Mouse (Mus musculus): ENCODE data around the gene Srrd. TPM values are rescaled to one million over a fixed set of nuclear protein-coding genes. Genes with fewer than 3 reads are reported as not detected.

The Srrd gene
- total and polyA plus RNA-seq, 3 experiments: 22.3 to 31.7 (median 27.1) TPM

GRCm38 (mm10) chr5:112391676-112392323 lies 49.0 kb upstream of the Srrd start:
- in situ Hi-C loops (cut with MboI; ENCODE audit: low pct_ligation_motif_present, low pct_unique_long_range_greater_than_20kb, low sequenced_read_pairs) (no loop called here), dilution Hi-C loops (cut with MboI; ENCODE audit: extremely low pct_ligation_motif_present, extremely low pct_unique_long_range_greater_than_20kb, low sequenced_read_pairs) (no loop called here)

GRCm38 (mm10) chr5:112391002-112391401 lies 48.2 kb upstream of the Srrd start:
- H3K4me3 ChIP-seq (replicated peaks in 1 of 3; ENCODE audit: low read depth in 2 of 3, low read length in 2 of 3, poor library complexity in 1 of 3): no peak overlapping the region
- dilution Hi-C loops (cut with MboI; ENCODE audit: extremely low pct_ligation_motif_present, extremely low pct_unique_long_range_greater_than_20kb, low sequenced_read_pairs): no loop called here
- H3K27me3 ChIP-seq (replicated peaks): peaks cover 44% of the 10 kb centered on the region

More at GRCm38 (mm10) chr5:112391676-112392323, 49.0 kb upstream of the Srrd start:
- TF ChIP-seq ZMIZ1 (IDR thresholded peaks at IDR 0.05; ENCODE audit: low read depth, low read length) (no peak), MYC (IDR thresholded peaks at IDR 0.05; ENCODE audit: low read depth, low read length) (no peak), ZC3H11A (IDR thresholded peaks at IDR 0.05; ENCODE audit: low read depth, low read length) (no peak), RAD21 (IDR thresholded peaks at IDR 0.05; ENCODE audit: low read depth, low read length) (no peak), MAZ (IDR thresholded peaks at IDR 0.05; ENCODE audit: low read depth, low read length) (no peak), MXI1 (IDR thresholded peaks at IDR 0.05; ENCODE audit: low read depth, low read length) (no peak), POLR2AphosphoS2 (IDR thresholded peaks at IDR 0.05; ENCODE audit: low read depth, low read length) (no peak), EP300 (IDR thresholded peaks at IDR 0.05; ENCODE audit: low read length) (no peak), IRF4 (IDR thresholded peaks at IDR 0.05; ENCODE audit: low read depth, low read length) (no peak), POLR2A (IDR thresholded peaks at IDR 0.05; ENCODE audit: low read depth, low read length) (no peak), MAFK (IDR thresholded peaks at IDR 0.05; ENCODE audit: insufficient replicate concordance, low read length) (no peak), ELF1 (IDR thresholded peaks at IDR 0.05; ENCODE audit: low read depth, low read length) (no peak), NRF1 (IDR thresholded peaks at IDR 0.05; ENCODE audit: low read depth, low read length) (no peak), CTCF (conservative IDR thresholded peaks at IDR 0.05 in 1 of 2, IDR thresholded peaks at IDR 0.05 in 1 of 2; ENCODE audit: low read depth in 2 of 2, low read length in 2 of 2) (no peak), HCFC1 (IDR thresholded peaks at IDR 0.05; ENCODE audit: low read depth, low read length) (no peak), NELFE (IDR thresholded peaks at IDR 0.05; ENCODE audit: low read depth, low read length) (no peak), TCF12 (IDR thresholded peaks at IDR 0.05; ENCODE audit: low read depth, low read length) (no peak)
- Histone ChIP-seq H3K27me3 (replicated peaks) (peaks cover 46% of the 10 kb centered on the region), H3K27ac (ENCODE audit: insufficient read depth, low read depth) (no peak overlapping the region), H3K4me3 (replicated peaks in 1 of 3; ENCODE audit: low read depth in 2 of 3, low read length in 2 of 3, poor library complexity in 1 of 3) (no peak overlapping the region), H3K9me3 (replicated peaks; ENCODE audit: low read length) (peaks cover 2% of the 10 kb centered on the region), H3K4me1 (ENCODE audit: control insufficient read depth in 1 of 2, insufficient read depth in 2 of 2) (no peaks in the 10 kb centered on the region), H3K36me3 (replicated peaks in 1 of 2; ENCODE audit: control insufficient read depth in 1 of 2, insufficient read depth in 1 of 2, low read length in 1 of 2) (no peaks in the 10 kb centered on the region), H3K79me2 (replicated peaks; ENCODE audit: control insufficient read depth, extremely low read depth, insufficient read depth, poor library complexity, severe bottlenecking) (no peaks in the 10 kb centered on the region), H3K9ac (ENCODE audit: insufficient read depth, low read depth) (no peak overlapping the region), H3K4me2 (ENCODE audit: insufficient read depth, low read depth, poor library complexity, severe bottlenecking) (no peak overlapping the region)
- DNase-seq (ENCODE audit: extremely low read depth): no peak

More at GRCm38 (mm10) chr5:112391002-112391401, 48.2 kb upstream of the Srrd start:
- no peak for DNase-seq (ENCODE audit: extremely low read depth)
- no peak overlapping the region for H3K4me2 ChIP-seq (ENCODE audit: insufficient read depth, low read depth, poor library complexity, severe bottlenecking)
- H3K79me2 ChIP-seq (replicated peaks; ENCODE audit: control insufficient read depth, extremely low read depth, insufficient read depth, poor library complexity, severe bottlenecking): no peaks in the 10 kb centered on the region
- no peak overlapping the region for H3K27ac ChIP-seq (ENCODE audit: insufficient read depth, low read depth)
- peaks cover 2% of the 10 kb centered on the region for H3K9me3 ChIP-seq (replicated peaks; ENCODE audit: low read length)
- no peak overlapping the region for H3K9ac ChIP-seq (ENCODE audit: insufficient read depth, low read depth)
- TF ChIP-seq SMC3 (IDR thresholded peaks at IDR 0.05; ENCODE audit: low read depth, low read length) (no peak), USF1 (IDR thresholded peaks at IDR 0.05; ENCODE audit: low read depth, low read length) (no peak), E2F4 (IDR thresholded peaks at IDR 0.05; ENCODE audit: insufficient replicate concordance, low read depth, low read length) (no peak), MAZ (IDR thresholded peaks at IDR 0.05; ENCODE audit: low read depth, low read length) (no peak), KAT2A (IDR thresholded peaks at IDR 0.05; ENCODE audit: insufficient replicate concordance, low read length) (no peak), ELF1 (IDR thresholded peaks at IDR 0.05; ENCODE audit: low read depth, low read length) (no peak), BHLHE40 (IDR thresholded peaks at IDR 0.05; ENCODE audit: low read depth, low read length) (no peak), HCFC1 (IDR thresholded peaks at IDR 0.05; ENCODE audit: low read depth, low read length) (no peak), RCOR1 (conservative IDR thresholded peaks at IDR 0.05; ENCODE audit: low read depth, low read length) (no peak), MXI1 (IDR thresholded peaks at IDR 0.05; ENCODE audit: low read depth, low read length) (no peak), ZMIZ1 (IDR thresholded peaks at IDR 0.05; ENCODE audit: low read depth, low read length) (no peak)
- H3K4me1 ChIP-seq (ENCODE audit: control insufficient read depth in 1 of 2, insufficient read depth in 2 of 2): no peaks in the 10 kb centered on the region
- H3K36me3 ChIP-seq (replicated peaks in 1 of 2; ENCODE audit: control insufficient read depth in 1 of 2, insufficient read depth in 1 of 2, low read length in 1 of 2): no peaks in the 10 kb centered on the region
- in situ Hi-C loops (cut with MboI; ENCODE audit: low pct_ligation_motif_present, low pct_unique_long_range_greater_than_20kb, low sequenced_read_pairs): no loop called here
